Mouse (Mus musculus): Measurements from ENCODE around the gene Nfia. TPM values are rescaled to one million over a fixed set of nuclear protein-coding genes. Genes with fewer than 3 reads are reported as not detected.

Nfia gene
- polyA plus RNA-seq, 1 experiment from 2014 or later, result 23.5 TPM

DNA sequence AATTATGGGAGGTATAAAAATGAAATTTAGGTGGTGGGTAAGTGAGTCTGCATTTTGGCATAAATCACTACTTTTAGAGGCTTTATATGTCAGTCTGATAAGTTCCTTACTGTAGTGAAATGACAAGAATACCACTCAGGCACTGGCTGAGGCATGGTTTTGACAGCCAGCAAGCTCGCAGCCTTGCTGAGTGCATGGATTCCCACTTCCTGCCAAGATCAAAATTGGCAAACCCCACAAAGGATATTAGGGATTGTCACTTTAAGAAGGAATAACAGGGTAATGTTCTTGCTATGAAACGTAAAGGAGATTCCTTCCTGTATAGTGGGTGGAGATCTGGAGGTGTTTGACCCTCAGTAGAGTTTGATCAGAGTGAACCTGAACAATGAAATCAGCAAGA lies 32.7 kb downstream of the Nfia start:
- Histone ChIP-seq H3K4me1 (ENCODE audit: control insufficient read depth, insufficient read depth, low read length) (no peaks in the 10 kb centered on the region), H3K27ac (replicated peaks; ENCODE audit: low read depth, low read length) (no peak overlapping the region), H3K4me2 (ENCODE audit: low read depth, low read length) (no peak overlapping the region), H3K9me3 (replicated peaks; ENCODE audit: control insufficient read depth, low read length) (no peaks in the 10 kb centered on the region; the same call in 1 of the 2 replicates), H3K27me3 (ENCODE audit: control insufficient read depth, insufficient read depth, low read length) (no peaks in the 10 kb centered on the region), H3K4me3 (ENCODE audit: low read depth, low read length) (no peak overlapping the region), H3K36me3 (replicated peaks; ENCODE audit: control insufficient read depth, insufficient read depth, low read depth, low read length) (no peaks in the 10 kb centered on the region), H3K9ac (replicated peaks; ENCODE audit: low read length) (no peak overlapping the region)
- ATAC-seq (replicated peaks; ENCODE audit: insufficient number of reproducible peaks, low FRiP score, low TSS enrichment, low read depth) (no peak), DNase-seq (ENCODE audit: low spot score) (no peak)
- WGBS, result 66% methylated on average over 2 of the region's 2 CpGs

DNA sequence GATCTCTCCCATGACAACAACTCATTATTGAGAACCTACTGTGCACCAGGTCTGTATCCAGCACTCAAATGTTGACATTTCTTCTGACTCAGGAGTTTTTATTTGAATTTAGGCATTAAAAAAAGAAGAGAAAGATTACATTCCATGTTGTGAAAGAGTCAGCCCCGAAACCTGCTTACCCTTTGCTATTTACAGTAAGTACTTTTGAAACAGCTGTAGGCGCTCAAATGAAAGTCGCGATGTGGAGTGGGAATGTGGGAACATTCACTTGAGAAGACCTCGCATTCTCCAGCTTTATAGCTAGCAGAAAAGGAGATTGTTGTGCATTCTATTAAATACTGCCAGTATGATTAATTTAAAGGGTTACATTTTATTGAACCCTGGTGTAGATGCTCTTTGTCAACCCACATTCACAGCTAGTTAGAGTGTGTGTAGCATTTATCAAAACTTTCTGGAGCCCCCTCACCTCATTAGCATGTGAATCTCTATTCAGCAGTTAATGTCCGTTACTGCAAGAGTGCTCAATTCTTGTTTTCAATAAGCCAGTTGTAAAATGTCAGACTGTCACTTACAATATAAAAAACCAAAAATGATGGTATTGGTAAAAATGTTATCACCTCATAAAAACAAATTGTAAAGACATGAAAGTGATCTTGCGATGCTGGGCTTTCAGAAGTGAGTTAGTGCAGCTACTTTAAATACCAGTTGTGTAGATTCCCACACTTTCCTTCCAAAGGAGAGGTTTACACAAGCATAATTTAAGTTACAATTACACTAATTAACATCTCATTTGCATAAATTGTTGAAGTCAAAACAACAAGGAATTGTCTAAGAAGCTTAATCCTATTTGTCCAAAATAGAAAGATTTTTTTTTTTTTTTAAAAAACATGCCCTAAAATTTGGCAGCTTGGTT lies 33.6 kb downstream of the Nfia start:
- H3K27ac ChIP-seq (replicated peaks; ENCODE audit: low read depth, low read length), result no peak overlapping the region
- DNase-seq (ENCODE audit: low spot score) (no peak), ATAC-seq (replicated peaks; ENCODE audit: insufficient number of reproducible peaks, low FRiP score, low TSS enrichment, low read depth) (no peak)
- no peaks in the 10 kb centered on the region for H3K36me3 ChIP-seq (replicated peaks; ENCODE audit: control insufficient read depth, insufficient read depth, low read depth, low read length)
- H3K4me1 ChIP-seq (ENCODE audit: control insufficient read depth, insufficient read depth, low read length), result no peaks in the 10 kb centered on the region
- H3K27me3 ChIP-seq (ENCODE audit: control insufficient read depth, insufficient read depth, low read length), result no peaks in the 10 kb centered on the region
- H3K9ac ChIP-seq (replicated peaks; ENCODE audit: low read length), result no peak overlapping the region
- H3K9me3 ChIP-seq (replicated peaks; ENCODE audit: control insufficient read depth, low read length), result no peaks in the 10 kb centered on the region; the same call in 1 of the 2 replicates
- H3K4me2 ChIP-seq (ENCODE audit: low read depth, low read length), result no peak overlapping the region
- 79% methylated on average over 7 of the region's 7 CpGs for WGBS
- no peak overlapping the region for H3K4me3 ChIP-seq (ENCODE audit: low read depth, low read length)

DNA sequence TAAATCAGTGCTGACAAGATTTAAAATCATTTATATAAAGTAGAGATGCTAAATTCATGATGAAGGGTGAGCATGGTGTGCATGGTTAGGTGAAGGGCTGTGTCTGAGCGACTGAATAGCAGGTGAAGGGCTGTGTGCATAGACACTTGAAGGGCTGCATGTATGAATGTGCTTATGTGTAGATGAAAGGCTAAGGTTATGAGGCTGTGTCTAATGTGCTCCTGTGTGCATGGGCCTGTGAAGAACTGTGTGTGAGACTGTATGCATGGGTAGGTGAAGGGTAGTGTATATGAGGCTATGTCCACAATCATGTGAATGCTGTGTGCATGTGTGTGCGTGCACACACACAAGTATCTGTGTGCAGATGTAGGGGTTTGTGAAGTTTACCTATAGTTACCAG lies 34.4 kb downstream of the Nfia start:
- no peak overlapping the region for H3K27ac ChIP-seq (replicated peaks; ENCODE audit: low read depth, low read length)
- H3K4me1 ChIP-seq (ENCODE audit: control insufficient read depth, insufficient read depth, low read length), result no peaks in the 10 kb centered on the region
- no peak overlapping the region for H3K4me3 ChIP-seq (ENCODE audit: low read depth, low read length)
- H3K4me2 ChIP-seq (ENCODE audit: low read depth, low read length), result no peak overlapping the region
- DNase-seq (ENCODE audit: low spot score) (no peak), ATAC-seq (replicated peaks; ENCODE audit: insufficient number of reproducible peaks, low FRiP score, low TSS enrichment, low read depth) (no peak)
- no peak overlapping the region for H3K9ac ChIP-seq (replicated peaks; ENCODE audit: low read length)
- no peaks in the 10 kb centered on the region for H3K27me3 ChIP-seq (ENCODE audit: control insufficient read depth, insufficient read depth, low read length)
- H3K36me3 ChIP-seq (replicated peaks; ENCODE audit: control insufficient read depth, insufficient read depth, low read depth, low read length), result no peaks in the 10 kb centered on the region
- WGBS, result 92% methylated on average over 2 of the region's 2 CpGs
- H3K9me3 ChIP-seq (replicated peaks; ENCODE audit: control insufficient read depth, low read length), result no peaks in the 10 kb centered on the region; the same call in 1 of the 2 replicates

DNA sequence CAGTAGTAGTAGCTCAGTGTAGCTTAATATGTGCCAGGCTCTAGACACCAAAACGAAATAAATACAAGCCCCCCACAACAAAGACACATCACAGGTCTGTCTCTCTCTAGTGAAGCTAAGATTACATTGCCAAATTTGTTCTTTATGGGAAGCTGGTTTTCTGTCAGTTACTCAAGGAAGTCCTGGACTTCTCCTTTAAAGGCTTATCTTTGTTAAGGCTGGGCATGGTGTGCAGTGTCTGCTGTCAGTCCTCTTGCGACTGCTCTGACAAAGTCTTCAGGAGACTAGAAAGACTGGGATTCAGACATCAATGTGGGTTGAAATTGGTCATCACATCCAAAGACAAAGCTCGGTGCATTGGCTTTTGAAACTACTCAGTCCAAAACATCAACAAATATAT lies 36.4 kb downstream of the Nfia start:
- Histone ChIP-seq H3K36me3 (replicated peaks; ENCODE audit: control insufficient read depth, insufficient read depth, low read depth, low read length) (no peaks in the 10 kb centered on the region), H3K27ac (replicated peaks; ENCODE audit: low read depth, low read length) (no peak overlapping the region), H3K4me1 (ENCODE audit: control insufficient read depth, insufficient read depth, low read length) (no peaks in the 10 kb centered on the region), H3K9ac (replicated peaks; ENCODE audit: low read length) (no peak overlapping the region), H3K27me3 (ENCODE audit: control insufficient read depth, insufficient read depth, low read length) (no peaks in the 10 kb centered on the region), H3K4me3 (ENCODE audit: low read depth, low read length) (no peak overlapping the region), H3K4me2 (ENCODE audit: low read depth, low read length) (no peak overlapping the region), H3K9me3 (replicated peaks; ENCODE audit: control insufficient read depth, low read length) (no peaks in the 10 kb centered on the region)
- DNase-seq (ENCODE audit: low spot score) (no peak), ATAC-seq (replicated peaks; ENCODE audit: insufficient number of reproducible peaks, low FRiP score, low TSS enrichment, low read depth) (no peak)
- 80% methylated on average over 3 of the region's 3 CpGs for WGBS

DNA sequence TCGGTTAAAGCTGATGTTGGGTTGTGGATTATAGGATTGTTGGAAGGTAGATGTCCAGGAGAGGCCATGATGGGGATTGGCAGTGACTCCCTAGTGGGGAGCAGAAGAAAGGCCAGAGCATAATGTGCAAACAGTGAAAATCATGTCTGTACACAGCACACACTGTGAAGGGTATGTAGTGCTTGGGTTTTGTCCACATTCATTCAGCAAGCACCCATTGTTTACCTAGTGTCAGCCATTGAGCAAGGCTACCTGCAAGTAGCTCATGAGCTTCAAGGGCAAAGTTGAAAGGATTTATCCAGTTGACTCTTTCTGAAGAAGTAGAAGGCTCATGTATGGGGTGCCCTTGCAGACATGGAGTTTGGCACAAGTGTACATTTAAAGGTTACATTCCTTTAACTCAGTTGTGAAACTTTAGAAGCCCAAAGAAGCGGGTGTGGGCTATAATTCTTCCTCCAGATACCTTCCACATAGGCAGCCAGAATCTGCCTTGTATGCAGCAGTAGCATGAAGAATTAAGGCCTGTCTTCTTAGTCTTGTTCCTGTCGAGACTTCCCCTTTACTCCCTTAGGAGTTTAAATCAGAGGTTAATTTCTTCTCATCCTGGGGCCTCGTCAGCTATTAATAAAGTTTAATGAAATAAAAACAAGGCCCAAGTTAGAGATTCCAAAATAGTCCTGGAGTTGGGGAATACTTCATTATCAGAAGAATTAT lies 37.2 kb downstream of the Nfia start:
- ATAC-seq (replicated peaks; ENCODE audit: insufficient number of reproducible peaks, low FRiP score, low TSS enrichment, low read depth) (no peak), DNase-seq (ENCODE audit: low spot score) (no peak)
- no peaks in the 10 kb centered on the region for H3K4me1 ChIP-seq (ENCODE audit: control insufficient read depth, insufficient read depth, low read length)
- H3K4me3 ChIP-seq (ENCODE audit: low read depth, low read length), result no peak overlapping the region
- no peak overlapping the region for H3K4me2 ChIP-seq (ENCODE audit: low read depth, low read length)
- WGBS, result 74% methylated on average over 4 of the region's 4 CpGs
- H3K27me3 ChIP-seq (ENCODE audit: control insufficient read depth, insufficient read depth, low read length), result no peaks in the 10 kb centered on the region
- H3K36me3 ChIP-seq (replicated peaks; ENCODE audit: control insufficient read depth, insufficient read depth, low read depth, low read length), result no peaks in the 10 kb centered on the region
- H3K9me3 ChIP-seq (replicated peaks; ENCODE audit: control insufficient read depth, low read length), result no peaks in the 10 kb centered on the region
- H3K9ac ChIP-seq (replicated peaks; ENCODE audit: low read length), result no peak overlapping the region
- no peak overlapping the region for H3K27ac ChIP-seq (replicated peaks; ENCODE audit: low read depth, low read length)

DNA sequence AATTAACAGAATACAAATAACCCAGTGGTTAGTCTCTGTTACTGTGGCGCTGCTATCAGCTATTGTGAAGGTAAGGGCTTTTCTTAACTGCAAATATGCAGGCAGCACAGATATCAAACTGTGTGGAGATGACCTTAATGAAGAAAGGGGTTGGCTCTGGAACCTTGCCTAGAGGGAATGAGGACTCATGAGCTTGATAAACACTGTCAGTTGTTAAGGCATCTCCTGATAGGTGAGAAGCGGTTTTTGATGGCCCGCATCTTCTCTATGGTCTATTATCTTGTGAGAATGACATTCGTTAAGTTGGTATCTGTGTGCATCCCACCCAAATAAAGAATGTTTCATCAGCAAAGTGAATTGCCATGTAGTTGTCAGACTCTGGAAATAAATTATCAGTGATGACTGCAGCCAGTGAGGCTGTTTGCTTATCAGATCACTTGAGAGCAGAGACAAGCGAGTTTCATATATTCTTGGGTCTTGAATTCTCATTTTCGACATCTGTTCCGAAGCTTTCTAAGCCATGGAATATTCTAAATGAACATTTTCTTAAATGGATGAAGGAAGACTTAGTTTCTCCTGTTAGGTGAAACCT lies 37.9 kb downstream of the Nfia start:
- H3K4me2 ChIP-seq (ENCODE audit: low read depth, low read length), result no peak overlapping the region
- no peaks in the 10 kb centered on the region for H3K27me3 ChIP-seq (ENCODE audit: control insufficient read depth, insufficient read depth, low read length)
- H3K4me1 ChIP-seq (ENCODE audit: control insufficient read depth, insufficient read depth, low read length), result no peaks in the 10 kb centered on the region
- DNase-seq (ENCODE audit: low spot score), result no peak
- ATAC-seq (replicated peaks; ENCODE audit: insufficient number of reproducible peaks, low FRiP score, low TSS enrichment, low read depth), result no peak
- H3K36me3 ChIP-seq (replicated peaks; ENCODE audit: control insufficient read depth, insufficient read depth, low read depth, low read length), result no peaks in the 10 kb centered on the region
- H3K27ac ChIP-seq (replicated peaks; ENCODE audit: low read depth, low read length), result no peak overlapping the region
- WGBS, result 90% methylated on average over 7 of the region's 7 CpGs
- no peak overlapping the region for H3K4me3 ChIP-seq (ENCODE audit: low read depth, low read length)
- no peak overlapping the region for H3K9ac ChIP-seq (replicated peaks; ENCODE audit: low read length)
- H3K9me3 ChIP-seq (replicated peaks; ENCODE audit: control insufficient read depth, low read length), result no peaks in the 10 kb centered on the region

DNA sequence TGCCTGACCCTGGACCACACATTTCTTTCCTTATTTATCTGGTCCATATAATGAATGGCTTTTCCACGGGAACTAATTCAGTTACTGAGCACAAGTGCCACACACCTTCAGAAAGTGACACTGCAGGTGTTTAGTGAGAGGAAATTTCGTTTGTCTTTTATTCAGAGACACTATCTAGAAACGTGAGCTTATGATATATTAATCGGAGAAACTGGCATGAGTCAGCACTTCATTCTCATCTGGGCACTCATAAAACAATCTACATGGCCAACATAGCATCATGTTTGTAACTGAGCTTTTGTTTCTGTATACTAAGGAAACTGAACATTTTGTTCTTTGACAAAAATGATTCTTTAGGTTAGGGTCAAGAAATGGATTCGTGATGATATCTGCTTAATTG lies 40.5 kb downstream of the Nfia start:
- Histone ChIP-seq H3K4me1 (ENCODE audit: control insufficient read depth, insufficient read depth, low read length) (no peaks in the 10 kb centered on the region; the same call in 1 of the 2 replicates), H3K27me3 (ENCODE audit: control insufficient read depth, insufficient read depth, low read length) (no peaks in the 10 kb centered on the region), H3K27ac (replicated peaks; ENCODE audit: low read depth, low read length) (no peak overlapping the region), H3K4me2 (ENCODE audit: low read depth, low read length) (no peak overlapping the region), H3K9ac (replicated peaks; ENCODE audit: low read length) (no peak overlapping the region), H3K9me3 (replicated peaks; ENCODE audit: control insufficient read depth, low read length) (no peaks in the 10 kb centered on the region), H3K4me3 (ENCODE audit: low read depth, low read length) (no peak overlapping the region), H3K36me3 (replicated peaks; ENCODE audit: control insufficient read depth, insufficient read depth, low read depth, low read length) (no peaks in the 10 kb centered on the region)
- WGBS, result 82% methylated on average over 5 of the region's 5 CpGs
- DNase-seq (ENCODE audit: low spot score) (no peak), ATAC-seq (replicated peaks; ENCODE audit: insufficient number of reproducible peaks, low FRiP score, low TSS enrichment, low read depth) (no peak)

DNA sequence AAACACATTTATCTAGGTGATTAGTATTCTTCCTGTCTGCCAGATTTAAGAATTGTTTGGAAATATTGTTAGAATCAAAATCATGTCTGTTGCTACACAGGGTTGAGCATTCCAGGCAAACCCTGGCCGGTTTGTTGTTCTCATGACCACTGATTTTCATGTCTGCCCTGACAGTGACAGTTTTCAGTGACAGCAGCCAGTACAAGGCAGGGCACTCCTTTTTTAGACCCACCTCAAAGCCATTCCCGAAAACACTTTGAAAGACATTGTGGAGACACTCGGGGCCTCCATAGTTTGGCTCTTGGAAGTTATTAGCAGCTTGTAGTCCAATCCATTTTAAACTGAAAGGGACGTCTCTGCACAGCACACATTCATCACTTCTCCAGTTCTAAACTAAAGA lies 41.5 kb downstream of the Nfia start:
- no peak overlapping the region for H3K27ac ChIP-seq (replicated peaks; ENCODE audit: low read depth, low read length)
- no peak overlapping the region for H3K4me2 ChIP-seq (ENCODE audit: low read depth, low read length)
- H3K36me3 ChIP-seq (replicated peaks; ENCODE audit: control insufficient read depth, insufficient read depth, low read depth, low read length), result no peaks in the 10 kb centered on the region
- H3K4me1 ChIP-seq (ENCODE audit: control insufficient read depth, insufficient read depth, low read length), result no peaks in the 10 kb centered on the region; the same call in 1 of the 2 replicates
- DNase-seq (ENCODE audit: low spot score) (no peak), ATAC-seq (replicated peaks; ENCODE audit: insufficient number of reproducible peaks, low FRiP score, low TSS enrichment, low read depth) (no peak)
- no peak overlapping the region for H3K9ac ChIP-seq (replicated peaks; ENCODE audit: low read length)
- no peaks in the 10 kb centered on the region for H3K27me3 ChIP-seq (ENCODE audit: control insufficient read depth, insufficient read depth, low read length)
- no peak overlapping the region for H3K4me3 ChIP-seq (ENCODE audit: low read depth, low read length)
- WGBS, result 77% methylated on average over 4 of the region's 4 CpGs
- H3K9me3 ChIP-seq (replicated peaks; ENCODE audit: control insufficient read depth, low read length), result no peaks in the 10 kb centered on the region
